Mouse (Mus musculus): Measurements from ENCODE around the gene Plppr3.

The Plppr3 gene

GRCm38 (mm10) chr10:79852827-79853226 is 21.6 kb downstream of the Plppr3 start:
- no peak for DNase-seq (ENCODE audit: low spot score in 2 of 2)

GRCm38 (mm10) chr10:79852107-79852789 is 22.2 kb downstream of the Plppr3 start:
- DNase-seq (ENCODE audit: low spot score in 2 of 2): no peak

- DNase-seq (ENCODE audit: low spot score in 2 of 2): no peak
Measured at GRCm38 (mm10) chr10:79851653-79852052, 22.8 kb downstream of the Plppr3 start.

- no peak for DNase-seq (ENCODE audit: low spot score in 2 of 2)
Measured at GRCm38 (mm10) chr10:79849941-79850628, 24.3 kb downstream of the Plppr3 start.

GRCm38 (mm10) chr10:79846553-79846952 is 27.9 kb downstream of the Plppr3 start:
- no peak for DNase-seq (ENCODE audit: low spot score in 2 of 2)

DNA sequence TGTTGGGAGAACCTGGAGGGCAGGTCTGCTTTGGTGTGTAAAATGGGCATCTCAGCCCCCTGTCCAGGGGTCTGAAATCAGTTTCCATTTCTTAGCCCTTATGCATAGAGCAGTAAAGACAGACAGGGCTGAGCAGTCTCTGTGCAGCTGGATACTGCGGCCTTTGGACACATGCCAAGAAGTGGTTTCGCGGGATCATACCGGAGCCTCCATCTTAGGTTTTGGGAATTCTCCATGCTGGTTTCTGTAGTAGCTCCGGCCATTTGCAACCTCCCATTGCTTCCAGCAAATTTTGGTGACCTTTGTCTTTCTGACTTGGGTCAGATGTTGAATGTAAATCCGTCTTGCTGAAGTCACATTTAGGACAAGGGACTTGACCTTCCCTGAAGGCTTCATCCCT is 31.0 kb downstream of the Plppr3 start:
- no peak for DNase-seq (ENCODE audit: low spot score in 2 of 2)

DNA sequence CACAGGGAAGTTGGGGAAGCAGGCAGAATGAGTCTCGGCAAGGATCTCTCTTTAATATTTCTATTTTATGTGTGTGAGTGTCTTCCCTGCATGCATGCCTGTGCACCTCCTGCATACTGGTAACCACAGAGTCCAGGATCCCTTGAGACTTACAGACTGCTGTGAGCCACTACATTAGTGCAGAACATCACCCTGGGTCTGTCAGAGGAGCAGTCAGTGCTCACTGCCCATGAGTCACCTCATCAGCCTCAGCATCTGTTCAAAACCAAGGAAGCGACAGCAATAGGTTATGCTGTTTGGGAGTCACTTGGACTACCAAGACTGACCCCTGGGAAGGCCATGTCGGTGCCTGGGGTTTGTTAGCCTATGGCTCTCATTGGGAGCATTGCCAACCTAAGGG is 32.1 kb downstream of the Plppr3 start:
- DNase-seq (ENCODE audit: low spot score in 2 of 2): no peak

DNA sequence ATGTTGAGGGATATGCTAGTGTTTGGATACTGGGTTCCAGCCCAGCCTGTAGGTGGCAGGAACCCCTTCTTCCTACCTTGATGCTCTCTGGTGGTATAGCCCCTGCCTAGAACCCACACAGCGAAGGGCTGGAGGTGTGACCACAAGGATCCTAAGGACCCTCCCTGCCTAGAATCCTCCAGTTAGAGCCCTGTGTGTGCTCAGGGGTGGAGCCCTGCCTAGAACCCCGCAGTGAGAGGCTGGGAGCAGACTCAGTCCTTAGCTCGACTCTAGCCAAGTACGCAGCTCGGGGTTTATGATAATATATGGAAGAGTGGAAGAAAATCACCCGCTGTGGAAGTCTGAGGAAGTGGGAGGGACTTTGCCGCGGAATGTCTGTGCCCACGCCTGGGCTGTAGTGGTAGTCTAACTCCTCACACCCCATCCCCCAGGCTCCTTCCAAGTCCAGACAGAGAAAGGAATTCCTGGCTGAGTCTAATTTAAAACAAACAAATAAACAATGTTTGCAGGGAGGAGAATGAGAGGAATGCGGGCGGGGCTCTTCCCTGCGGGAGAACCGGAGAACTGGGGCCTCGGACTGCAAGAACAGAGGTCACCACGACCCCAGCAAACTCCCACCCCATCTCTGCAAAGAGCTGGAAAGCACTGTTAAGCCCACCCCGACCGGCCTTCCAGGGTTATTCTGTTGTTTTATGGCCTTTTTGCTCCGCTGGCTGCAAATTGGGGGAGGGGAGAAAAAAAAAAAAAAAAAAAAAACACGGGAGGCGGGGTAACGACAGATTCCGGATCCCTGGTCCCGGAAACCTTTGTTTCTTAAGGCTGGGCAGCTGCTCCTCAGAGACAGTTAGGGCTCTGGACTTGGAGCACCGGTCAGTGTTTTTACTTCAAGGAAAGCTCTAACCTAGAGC is 33.5 kb downstream of the Plppr3 start:
- no peak for DNase-seq (ENCODE audit: low spot score in 2 of 2)

- DNase-seq (ENCODE audit: low spot score in 2 of 2): no peak
Measured at GRCm38 (mm10) chr10:79840091-79840490, 34.3 kb downstream of the Plppr3 start.

GRCm38 (mm10) chr10:79838151-79838550 is 36.3 kb downstream of the Plppr3 start:
- DNase-seq (ENCODE audit: low spot score in 2 of 2): no peak

GRCm38 (mm10) chr10:79836918-79837317 is 37.5 kb downstream of the Plppr3 start:
- no peak for DNase-seq (ENCODE audit: low spot score in 2 of 2)

DNA sequence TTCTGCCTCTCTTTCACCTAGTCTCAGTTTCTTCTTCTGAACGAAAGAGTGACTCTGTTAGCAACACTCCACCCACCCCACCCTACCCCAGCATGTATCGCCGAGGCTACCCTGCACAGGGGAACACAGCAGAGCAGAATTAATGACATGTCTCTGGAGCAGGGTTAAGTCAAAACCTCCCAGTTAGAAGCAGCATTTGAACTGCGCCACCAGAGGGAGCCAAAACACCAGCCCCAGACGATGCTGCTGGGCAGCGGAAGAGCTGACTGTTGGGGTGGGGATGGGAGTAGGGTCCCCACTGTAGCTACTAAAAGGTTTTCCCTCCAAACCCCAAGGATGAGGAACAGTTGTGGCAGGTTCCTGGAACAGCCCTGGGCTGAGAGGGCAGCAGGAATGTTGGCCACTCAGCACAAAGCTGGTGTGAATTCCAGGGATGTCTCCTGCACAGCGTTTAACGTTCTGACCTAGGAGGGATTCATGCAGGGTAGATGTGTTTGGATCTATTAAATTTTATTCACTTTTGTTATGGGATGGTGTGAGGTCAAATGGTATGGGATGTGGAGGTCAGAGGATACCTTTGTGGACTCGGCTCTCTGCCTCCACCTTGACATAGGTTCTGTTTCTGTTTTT is 39.5 kb downstream of the Plppr3 start:
- peak; percentile 47 to 76 for DNase-seq (ENCODE audit: low spot score in 2 of 2)

DNA sequence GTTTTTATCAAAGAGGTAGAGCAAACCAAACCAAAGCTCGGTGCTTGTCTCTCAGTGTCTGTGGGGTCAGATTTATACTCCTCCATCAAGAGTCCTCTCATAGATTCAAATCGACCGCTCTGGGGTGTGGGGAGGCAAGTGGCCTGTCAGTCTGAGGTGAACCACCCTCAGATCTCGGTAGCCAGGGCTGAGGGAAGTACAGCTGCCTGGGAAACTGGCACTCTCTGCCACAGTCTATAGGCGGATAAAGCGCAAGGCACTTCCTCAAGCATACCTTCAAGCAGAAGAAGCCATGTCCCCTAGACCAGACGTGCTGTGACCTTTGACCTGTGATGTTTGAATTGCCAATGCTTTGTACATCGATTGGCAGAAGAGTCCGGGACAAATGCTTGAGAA is 41.6 kb downstream of the Plppr3 start:
- DNase-seq (ENCODE audit: low spot score in 2 of 2): no peak

GRCm38 (mm10) chr10:79832026-79832785 is 42.2 kb downstream of the Plppr3 start:
- no peak for DNase-seq (ENCODE audit: low spot score in 2 of 2)

- DNase-seq (ENCODE audit: low spot score in 2 of 2): no peak
Measured at GRCm38 (mm10) chr10:79831583-79831982, 42.9 kb downstream of the Plppr3 start.

GRCm38 (mm10) chr10:79824413-79824812 is 50.0 kb downstream of the Plppr3 start:
- DNase-seq (ENCODE audit: low spot score in 2 of 2): no peak

- no peak for DNase-seq (ENCODE audit: low spot score in 2 of 2)
Measured at GRCm38 (mm10) chr10:79823011-79823410, 51.4 kb downstream of the Plppr3 start.

DNA sequence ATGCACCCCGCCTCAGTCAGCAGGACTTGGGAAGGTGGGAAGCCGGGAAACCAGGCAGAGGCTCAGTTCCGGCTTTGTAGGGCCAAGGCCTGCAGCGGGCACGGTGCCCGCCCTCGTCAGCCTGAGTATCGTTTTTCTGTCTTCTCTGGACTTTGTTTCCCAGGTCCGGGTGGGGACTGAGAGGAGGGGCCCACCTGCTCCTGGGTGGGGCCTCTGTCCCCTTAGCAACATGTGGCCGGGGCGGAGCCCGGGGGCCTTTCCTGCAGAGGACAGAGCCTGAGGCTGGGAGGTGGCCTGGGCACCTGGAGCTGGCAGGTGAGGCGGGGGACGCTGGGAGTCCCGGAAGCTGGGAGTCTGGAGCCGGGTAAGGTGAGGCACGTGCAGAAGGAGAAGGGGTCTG is 52.1 kb downstream of the Plppr3 start:
- DNase-seq (ENCODE audit: low spot score in 2 of 2): no peak

- DNase-seq (ENCODE audit: low spot score in 2 of 2): no peak
Measured at GRCm38 (mm10) chr10:79821731-79822130, 52.7 kb downstream of the Plppr3 start.

DNA sequence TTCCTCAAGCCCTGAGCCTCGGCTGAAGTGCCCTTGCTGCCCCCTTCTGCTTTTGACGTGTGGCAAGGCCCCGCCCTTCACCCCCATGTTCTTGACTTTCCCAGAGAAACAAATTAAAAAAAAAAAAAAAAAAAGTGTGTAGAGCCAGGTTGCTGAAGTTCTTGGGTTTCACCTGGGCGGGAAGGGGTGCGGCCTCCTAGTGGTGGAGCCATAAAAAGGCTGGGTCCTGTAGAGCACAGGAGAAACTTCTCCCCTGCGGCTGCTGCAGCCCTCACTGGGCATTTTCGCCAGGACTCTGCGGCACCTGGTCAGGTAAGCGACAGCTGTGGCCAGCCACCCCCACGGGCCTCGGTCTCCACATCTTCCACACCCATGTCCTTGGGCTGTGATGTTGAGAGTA is 53.7 kb downstream of the Plppr3 start, which contains the start of gene Misp:
TSS of gene Misp (plus strand) at position 208 of the 400 bp plus-strand sequence.
- DNase-seq (ENCODE audit: low spot score in 2 of 2): no peak

- DNase-seq (ENCODE audit: low spot score in 2 of 2): no peak
Measured at GRCm38 (mm10) chr10:79820277-79820676, 54.2 kb downstream of the Plppr3 start.
